Mouse (Mus musculus) hindbrain, embryonic 10.5 days (tissue): ENCODE results near the gene Zic5. TPM values are rescaled to one million over a fixed set of nuclear protein-coding genes. Genes with fewer than 3 reads are reported as not detected.

ENCODE experiments used
- DNase-seq: peaks from one replicate; pipeline ENCODE4 v3.0.0-alpha.2; 2017; ENCODE audit warnings: low spot score
- H3K27ac ChIP-seq: fragments of 300-500 bp; sonication (generic); 2 replicates; pipeline ENCODE4 v1.5.1; 2016; ENCODE audit warnings: mild to moderate bottlenecking, moderate library complexity
- H3K27me3 ChIP-seq: fragments of 300-500 bp; sonication (generic); 2 replicates; pipeline ENCODE4 v1.6.1; 2016; ENCODE audit warnings: mild to moderate bottlenecking; ENCODE audit not compliant: poor library complexity, insufficient read depth, severe bottlenecking
- H3K36me3 ChIP-seq: fragments of 300-500 bp; sonication (generic); 2 replicates; pipeline ENCODE4 v1.6.1; 2016; ENCODE audit warnings: mild to moderate bottlenecking, moderate library complexity
- H3K4me1 ChIP-seq: fragments of 300-500 bp; sonication (generic); replicated peaks from 2 replicates; pipeline ENCODE4 v1.6.1; 2016; ENCODE audit warnings: mild to moderate bottlenecking
- H3K4me3 ChIP-seq: fragments of 300-500 bp; sonication (generic); 2 replicates; pipeline ENCODE4 v1.5.1; 2016; ENCODE audit warnings: mild to moderate bottlenecking, moderate library complexity
- H3K9me3 ChIP-seq: fragments of 300-500 bp; sonication (generic); 2 replicates; pipeline ENCODE4 v1.6.1; 2016; ENCODE audit warnings: mild to moderate bottlenecking, moderate library complexity
- WGBS: fragments of 180-500 bp; shearing (Covaris S2); methylation state at CpG from one replicate; pipeline ENCODE4 v1.1.7; 2016; 5-methylcytosine and 5-hydroxymethylcytosine counted together
- polyA plus RNA-seq: library from polyadenylated mRNA; unstranded; fragments of >200 nt; fragmentation: Nextera tagmentation; extraction: Ambion mirVana; gene quantifications from 2 replicates; pipeline ENCODE4 v1.2.1, GENCODE M21; 2016

The Zic5 gene
- polyA plus RNA-seq, result 16.5 and 20.3 TPM in 2 replicates

DNA sequence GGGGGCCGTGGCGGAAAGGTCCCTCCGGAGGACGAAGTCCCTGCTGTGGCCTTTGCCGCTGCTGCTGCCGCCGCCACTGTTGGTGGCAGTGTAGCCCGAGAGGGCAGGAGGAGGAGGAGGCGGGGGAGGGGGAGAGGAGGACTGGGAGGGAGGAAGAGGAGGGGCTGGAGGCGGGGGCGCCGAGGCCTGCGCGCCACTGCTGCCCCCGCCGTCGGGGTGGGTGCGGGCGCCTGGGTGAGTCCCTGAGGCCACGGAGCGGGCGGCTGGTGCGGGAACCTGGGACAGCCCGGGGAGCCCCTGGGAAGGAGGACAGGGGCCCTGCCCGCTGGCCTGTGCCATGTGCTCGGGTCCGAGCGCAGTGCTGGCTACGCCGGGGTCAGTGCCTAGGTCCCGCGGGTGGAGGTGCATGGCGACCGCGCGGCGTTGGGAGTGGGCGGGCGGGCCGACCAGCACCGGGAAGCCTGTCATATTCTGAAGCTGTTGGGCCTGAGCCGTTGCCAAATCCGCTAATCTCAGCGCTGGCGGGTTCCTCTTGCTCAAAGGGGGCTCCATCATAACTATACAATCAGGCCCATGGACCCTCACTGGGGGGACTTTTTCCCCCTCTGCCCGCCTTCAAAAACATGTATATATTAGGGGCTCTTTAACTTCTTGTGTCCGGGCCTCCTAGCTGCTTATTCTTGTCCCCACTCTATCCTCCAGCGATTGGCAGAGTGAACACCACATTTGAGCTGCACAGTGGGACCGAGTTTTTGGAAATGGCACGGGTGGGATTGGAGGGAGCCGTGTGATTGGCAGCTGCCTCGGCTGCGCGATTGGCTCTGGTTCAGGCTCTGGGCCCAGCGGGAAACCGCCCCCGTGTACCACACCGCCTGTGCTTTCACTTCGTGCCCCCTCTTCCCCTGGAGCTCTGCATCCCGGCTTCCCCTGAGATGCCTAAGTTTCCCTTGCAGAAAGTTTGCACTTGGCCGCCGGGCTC is at the start of gene Zic5:
Gene Zic5 (minus strand): TSS at position 915 of the 979 bp plus-strand sequence.
- Histone ChIP-seq H3K4me1 (peaks cover 68% of the 10 kb centered on the region), H3K27me3 (peaks cover 100% of the 10 kb centered on the region), H3K4me3 (peak within 1 kb of the TSS; percentile 72), H3K9me3 (no peaks in the 10 kb centered on the region), H3K36me3 (0 out of 2 replicates have a peak, but pooled peaks cover 5% of the 10 kb centered on the region), H3K27ac (peak within 1 kb of the TSS; percentile 95)
- peak; percentile 87 for DNase-seq
- under 1% methylated on average over 62 of the region's 62 CpGs for WGBS

DNA sequence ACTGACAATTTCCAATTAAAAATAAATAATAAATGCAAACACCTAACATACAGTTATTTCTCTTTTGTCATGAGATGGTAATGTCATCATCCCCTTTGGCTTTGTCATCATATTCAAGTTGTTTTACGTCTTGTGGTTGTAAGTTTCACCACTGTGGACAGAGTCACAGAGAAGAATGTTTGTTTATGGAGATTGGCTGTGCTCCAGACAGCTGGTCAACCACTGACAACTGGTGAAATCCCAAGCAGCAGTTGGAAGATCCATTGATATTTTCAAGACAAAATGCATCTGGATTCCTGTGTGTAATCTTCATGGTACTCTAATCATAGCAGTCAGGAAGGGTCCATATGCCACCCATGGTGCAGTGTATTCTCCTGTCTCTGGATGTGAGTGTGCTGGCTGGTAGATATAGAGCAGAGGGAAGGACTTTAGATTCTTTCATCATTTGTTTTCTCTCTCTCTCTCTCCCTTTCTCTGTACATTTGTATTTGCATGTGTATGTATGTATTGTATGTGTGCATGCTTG is 48.1 kb upstream of the Zic5 start:
- H3K27ac ChIP-seq, result no peak overlapping the region
- no peaks in the 10 kb centered on the region for H3K4me1 ChIP-seq
- H3K27me3 ChIP-seq, result no peaks in the 10 kb centered on the region
- 83% methylated on average over 1 of the region's 1 CpGs for WGBS
- H3K9me3 ChIP-seq, result no peaks in the 10 kb centered on the region
- H3K36me3 ChIP-seq, result no peaks in the 10 kb centered on the region
- H3K4me3 ChIP-seq, result no peak overlapping the region
- no peak for DNase-seq

- no peaks in the 10 kb centered on the region for H3K36me3 ChIP-seq
- H3K27me3 ChIP-seq, result no peaks in the 10 kb centered on the region
- WGBS, result 67% methylated on average over 3 of the region's 3 CpGs
- H3K4me3 ChIP-seq, result no peak overlapping the region
- no peaks in the 10 kb centered on the region for H3K4me1 ChIP-seq
- no peaks in the 10 kb centered on the region for H3K9me3 ChIP-seq
- H3K27ac ChIP-seq, result no peak overlapping the region
- no peak for DNase-seq
These were observed 46.0 kb upstream of the Zic5 start for GRCm38 (mm10) chr14:122511519-122511918.

- Histone ChIP-seq H3K4me3 (no peak overlapping the region), H3K9me3 (no peaks in the 10 kb centered on the region), H3K4me1 (no peaks in the 10 kb centered on the region), H3K36me3 (no peaks in the 10 kb centered on the region), H3K27me3 (no peaks in the 10 kb centered on the region), H3K27ac (no peak overlapping the region)
- WGBS, result 36% methylated on average over 2 of the region's 2 CpGs
- DNase-seq, result no peak
These were observed 43.6 kb upstream of the Zic5 start for GRCm38 (mm10) chr14:122509058-122509457.

GRCm38 (mm10) chr14:122492015-122492414 is 26.5 kb upstream of the Zic5 start:
- Histone ChIP-seq H3K9me3 (peaks cover 8% of the 10 kb centered on the region; the same call in 1 of the 2 replicates), H3K36me3 (no peaks in the 10 kb centered on the region), H3K4me3 (no peak overlapping the region), H3K27ac (no peak overlapping the region), H3K4me1 (peaks cover 19% of the 10 kb centered on the region), H3K27me3 (peaks cover 73% of the 10 kb centered on the region)
- no peak for DNase-seq
- WGBS, result 86% methylated on average over 1 of the region's 1 CpGs

DNA sequence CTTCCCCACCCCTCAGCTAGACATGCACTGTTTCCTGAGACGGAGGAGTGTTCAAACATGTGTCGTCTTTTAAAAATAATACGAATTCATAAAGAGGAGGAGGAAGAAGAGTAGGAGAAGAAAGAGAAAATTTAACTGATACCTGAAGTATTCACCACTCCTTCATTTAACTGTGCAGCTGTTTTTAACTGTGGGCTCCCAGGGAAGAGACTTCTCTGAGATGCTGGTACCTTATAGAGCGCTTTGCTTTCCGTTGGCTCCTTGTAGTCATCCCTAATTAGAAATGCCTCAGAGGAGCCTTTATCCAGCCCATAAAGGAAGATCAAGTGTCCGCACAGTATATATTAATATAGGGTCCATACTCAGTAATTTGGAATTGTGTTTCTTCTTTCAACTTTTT is 26.0 kb upstream of the Zic5 start:
- no peaks in the 10 kb centered on the region for H3K36me3 ChIP-seq
- H3K4me3 ChIP-seq, result no peak overlapping the region
- DNase-seq, result no peak
- peaks cover 19% of the 10 kb centered on the region for H3K4me1 ChIP-seq
- H3K9me3 ChIP-seq, result peaks cover 8% of the 10 kb centered on the region; the same call in 1 of the 2 replicates
- no peak overlapping the region for H3K27ac ChIP-seq
- peaks cover 74% of the 10 kb centered on the region for H3K27me3 ChIP-seq
- 61% methylated on average over 6 of the region's 6 CpGs for WGBS

GRCm38 (mm10) chr14:122490441-122491328 is 25.2 kb upstream of the Zic5 start, which contains the start of gene Gm10837:
Gene Gm10837, plus strand, starts transcription at chr14:122490586.
- Histone ChIP-seq H3K27ac (peak within 1 kb of the TSS; percentile 81), H3K36me3 (no peaks in the 10 kb centered on the region), H3K27me3 (peaks cover 82% of the 10 kb centered on the region), H3K4me1 (peaks cover 22% of the 10 kb centered on the region), H3K9me3 (peaks cover 8% of the 10 kb centered on the region; the same call in 1 of the 2 replicates), H3K4me3 (peak within 1 kb of the TSS; percentile 52)
- under 1% methylated on average over 51 of the region's 51 CpGs for WGBS
- DNase-seq, result peak; percentile 68

DNA sequence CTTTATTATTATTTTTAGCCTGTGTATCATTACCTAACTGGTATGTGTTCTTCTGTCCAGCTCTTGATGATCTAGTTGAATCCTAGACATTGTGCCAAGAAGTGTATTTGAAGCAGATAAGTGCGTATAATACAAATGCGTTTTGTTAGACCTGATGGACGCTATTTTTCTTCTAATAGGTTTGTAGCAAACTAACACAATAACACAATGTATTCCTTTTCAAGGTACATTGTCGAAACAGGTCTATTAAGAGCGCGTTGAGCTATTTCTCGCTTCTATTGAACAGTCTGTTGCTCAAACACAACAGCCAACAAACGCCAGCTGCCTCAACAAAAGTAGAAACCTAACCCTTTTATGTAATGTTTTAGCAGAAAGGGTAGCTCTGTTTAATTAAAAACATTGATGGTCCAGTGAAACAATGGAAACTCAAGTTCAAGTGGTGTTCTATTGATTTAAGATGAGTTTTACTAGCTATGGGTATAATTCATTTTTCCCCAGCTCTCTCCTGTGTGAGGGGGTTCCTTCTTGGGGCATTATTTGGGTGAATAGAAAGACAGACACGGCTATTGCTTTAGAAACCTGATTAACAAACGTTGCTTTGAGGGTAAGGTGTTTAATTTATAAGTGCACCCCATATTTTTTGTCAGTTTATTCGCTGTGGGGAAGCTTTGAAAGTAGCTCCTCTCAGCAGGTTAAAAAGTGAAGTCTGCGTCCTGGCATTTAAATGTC is 24.4 kb upstream of the Zic5 start:
- H3K27me3 ChIP-seq, result peaks cover 89% of the 10 kb centered on the region
- peak overlapping the region; percentile 52 for H3K4me3 ChIP-seq
- no peaks in the 10 kb centered on the region for H3K36me3 ChIP-seq
- peaks cover 8% of the 10 kb centered on the region; the same call in 1 of the 2 replicates for H3K9me3 ChIP-seq
- H3K4me1 ChIP-seq, result peaks cover 30% of the 10 kb centered on the region
- 2% methylated on average over 12 of the region's 12 CpGs for WGBS
- no peak for DNase-seq
- no peak overlapping the region for H3K27ac ChIP-seq

DNA sequence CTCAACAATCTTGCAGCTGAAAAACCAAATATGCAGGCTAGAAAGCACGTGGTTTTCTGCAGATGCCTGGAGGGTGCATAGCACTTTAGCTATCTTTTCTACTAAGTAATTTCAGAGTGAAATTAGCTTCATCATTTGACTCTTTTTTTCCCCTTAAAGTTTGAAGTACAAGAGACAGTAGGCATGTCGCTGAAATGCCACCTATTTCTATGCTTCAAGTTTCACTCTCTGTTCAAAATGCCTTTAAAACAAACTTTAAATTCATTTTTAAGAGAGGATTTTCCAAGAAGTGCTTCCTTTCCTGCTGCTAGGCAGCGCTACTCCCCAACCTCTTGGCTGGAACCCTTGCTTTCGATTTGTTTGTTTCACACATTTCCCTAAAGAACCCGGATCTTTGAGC is 23.6 kb upstream of the Zic5 start:
- Histone ChIP-seq H3K4me1 (peaks cover 39% of the 10 kb centered on the region), H3K27ac (no peak overlapping the region), H3K27me3 (peaks cover 97% of the 10 kb centered on the region), H3K4me3 (peak overlapping the region; percentile 52; the same call in 1 of the 2 replicates), H3K36me3 (no peaks in the 10 kb centered on the region), H3K9me3 (0 out of 2 replicates have a peak, but pooled peaks cover 4% of the 10 kb centered on the region)
- DNase-seq, result no peak
- WGBS, result 2% methylated on average over 5 of the region's 5 CpGs

DNA sequence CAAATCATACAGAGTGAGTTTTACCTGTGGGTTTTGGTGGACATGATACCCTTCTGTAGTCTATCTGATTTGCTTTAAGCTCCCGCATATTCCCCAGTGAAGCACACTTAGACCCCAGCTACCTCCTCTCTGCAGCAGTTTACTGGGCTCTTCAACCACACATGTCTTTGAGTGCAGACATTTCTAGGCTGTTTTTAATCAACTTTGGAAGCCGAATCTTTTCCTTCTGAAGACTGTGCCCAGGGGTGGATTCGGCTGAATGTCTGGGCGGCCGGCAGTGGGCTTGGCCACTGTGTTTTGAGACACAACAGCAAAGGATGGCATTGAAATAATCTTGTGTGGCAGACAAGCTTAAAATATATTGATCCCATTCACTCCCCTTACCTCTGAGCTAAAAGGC is 21.9 kb upstream of the Zic5 start:
- Histone ChIP-seq H3K27me3 (peaks cover 98% of the 10 kb centered on the region), H3K9me3 (no peaks in the 10 kb centered on the region), H3K4me3 (no peak overlapping the region), H3K27ac (no peak overlapping the region), H3K36me3 (no peaks in the 10 kb centered on the region), H3K4me1 (peaks cover 54% of the 10 kb centered on the region)
- 1% methylated on average over 5 of the region's 5 CpGs for WGBS
- peak; percentile 47 for DNase-seq

DNA sequence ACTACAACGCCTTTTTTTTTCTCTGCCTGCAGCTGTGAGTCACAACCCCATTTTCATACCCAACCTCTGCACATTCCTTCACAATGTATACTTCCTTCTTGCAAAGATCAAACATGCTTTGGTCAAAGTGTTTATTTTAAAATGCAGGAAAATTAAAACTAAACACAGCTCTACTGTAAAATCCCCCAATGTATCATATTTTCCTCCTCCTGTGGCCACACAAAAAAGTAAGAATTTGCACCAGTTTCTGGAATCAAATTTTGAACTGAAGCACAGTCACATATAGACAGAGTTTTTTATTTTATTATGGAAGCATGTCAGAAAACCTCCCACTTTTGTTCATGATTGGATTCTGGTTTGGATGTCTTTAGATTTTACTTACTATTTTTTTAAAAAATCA is 21.1 kb upstream of the Zic5 start:
- peaks cover 61% of the 10 kb centered on the region for H3K4me1 ChIP-seq
- no peak overlapping the region for H3K4me3 ChIP-seq
- DNase-seq, result no peak
- 10% methylated on average over 1 of the region's 1 CpGs for WGBS
- H3K9me3 ChIP-seq, result no peaks in the 10 kb centered on the region
- no peaks in the 10 kb centered on the region for H3K36me3 ChIP-seq
- H3K27me3 ChIP-seq, result peaks cover 99% of the 10 kb centered on the region
- H3K27ac ChIP-seq, result no peak overlapping the region
